Mouse (Mus musculus) heart, postnatal 0 days (tissue): Measurements from ENCODE around the gene Tent4a. TPM values are rescaled to one million over a fixed set of nuclear protein-coding genes. Genes with fewer than 3 reads are reported as not detected.

Source experiments
- ATAC-seq: fragments of 200-750 bp; cut with Nextera tagmentation; 2 replicates; pipeline ENCODE4 v1.8.0; 2017; ENCODE audit warnings: low read depth, moderate number of reproducible peaks, moderate library complexity; ENCODE audit not compliant: insufficient read depth
- DNase-seq: peaks from one replicate; pipeline ENCODE4 v3.0.0-alpha.2; 2016; ENCODE audit warnings: low spot score
- H3K27ac ChIP-seq: fragments of 300-500 bp; sonication (generic); 2 replicates; pipeline ENCODE4 v1.5.1; 2014; ENCODE audit warnings: low read depth, mild to moderate bottlenecking
- H3K27me3 ChIP-seq: fragments of 300-500 bp; sonication (generic); 2 replicates; pipeline ENCODE4 v1.6.1; 2014; ENCODE audit warnings: low read length, mixed read lengths; ENCODE audit not compliant: control insufficient read depth, insufficient read depth
- H3K36me3 ChIP-seq: fragments of 300-500 bp; sonication (generic); replicated peaks from 2 replicates; pipeline ENCODE4 v1.6.1; 2014; ENCODE audit warnings: low read length, mixed read lengths; ENCODE audit not compliant: control insufficient read depth, insufficient read depth
- H3K4me1 ChIP-seq: fragments of 300-500 bp; sonication (generic); 2 replicates; pipeline ENCODE4 v1.6.1; 2014; ENCODE audit warnings: antibody characterized with exemption; ENCODE audit not compliant: control insufficient read depth, insufficient read depth
- H3K4me2 ChIP-seq: fragments of 300-500 bp; sonication (generic); 2 replicates; pipeline ENCODE4 v1.6.1; 2014; ENCODE audit warnings: low read depth, mild to moderate bottlenecking, low read length, moderate library complexity
- H3K4me3 ChIP-seq: fragments of 300-500 bp; sonication (generic); 2 replicates; pipeline ENCODE4 v1.5.1; 2014; ENCODE audit warnings: low read depth, low read length
- H3K9ac ChIP-seq: fragments of 300-500 bp; sonication (generic); replicated peaks from 2 replicates; pipeline ENCODE4 v1.6.1; 2014; ENCODE audit warnings: low read depth, low read length, mixed read lengths
- H3K9me3 ChIP-seq: fragments of 300-500 bp; sonication (generic); replicated peaks from 2 replicates; pipeline ENCODE4 v1.6.1; 2016; ENCODE audit warnings: low read length; ENCODE audit not compliant: control insufficient read depth
- CTCF ChIP-seq: IDR thresholded peaks from 2 replicates; pipeline ENCODE4 v1.5.1; 2016; ENCODE audit warnings: antibody characterized with exemption, control low read depth, low read depth
- EP300 ChIP-seq: IDR thresholded peaks from 2 replicates; pipeline ENCODE4 v1.6.1; 2016; ENCODE audit warnings: antibody characterized with exemption, low read depth
- WGBS: fragments of 180-500 bp; shearing (Covaris S2); extraction: QIAGEN DNeasy Blood & Tissue Kit; methylation state at CpG from one replicate; pipeline ENCODE4 v1.1.7; 2014; 5-methylcytosine and 5-hydroxymethylcytosine counted together
- polyA plus RNA-seq: library from polyadenylated mRNA; unstranded; fragments of >200 nt; fragmentation: Nextera tagmentation; extraction: Ambion mirVana; gene quantifications from 2 replicates; pipeline ENCODE4 v1.2.1, GENCODE M21; 2015
- total RNA-seq: library from RNA; depleted of rRNA; stranded (reverse); fragments of >200 nt; gene quantifications from 2 replicates; pipeline ENCODE4 v1.2.3, GENCODE M21; 2014; ENCODE audit warnings: low replicate concordance

Gene Tent4a
- total and polyA plus RNA-seq, 2 experiments from 2014 or later, result 1.9 to 6.5 TPM

GRCm38 (mm10) chr13:69532101-69532892 is 2.1 kb downstream of the Tent4a start:
- Histone ChIP-seq H3K4me3 (peak overlapping the region; percentile 93), H3K27ac (no peak overlapping the region), H3K9me3 (no peaks in the 10 kb centered on the region), H3K4me1 (peaks cover 35% of the 10 kb centered on the region), H3K4me2 (peak overlapping the region; percentile 72), H3K36me3 (no peaks in the 10 kb centered on the region), H3K9ac (peak overlapping the region; percentile 86), H3K27me3 (no peaks in the 10 kb centered on the region)
- no peak for DNase-seq
- ATAC-seq, result no peak
- 14% methylated on average over 14 of the region's 14 CpGs for WGBS
- TF ChIP-seq CTCF, result no peak
- TF ChIP-seq EP300, result no peak

- peaks cover 44% of the 10 kb centered on the region for H3K4me1 ChIP-seq
- ATAC-seq (no peak), DNase-seq (no peak)
- H3K27ac ChIP-seq, result no peak overlapping the region
- 47% methylated on average over 6 of the region's 6 CpGs for WGBS
- no peaks in the 10 kb centered on the region for H3K9me3 ChIP-seq
- no peaks in the 10 kb centered on the region for H3K36me3 ChIP-seq
- no peak for TF ChIP-seq EP300
- TF ChIP-seq CTCF, result no peak
- H3K27me3 ChIP-seq, result no peaks in the 10 kb centered on the region
- peak overlapping the region; percentile 93; the same call in 1 of the 2 replicates for H3K4me3 ChIP-seq
- peak overlapping the region; percentile 72 for H3K4me2 ChIP-seq
- peak overlapping the region; percentile 86; the same call in 1 of the 2 replicates for H3K9ac ChIP-seq
These were observed 3.0 kb downstream of the Tent4a start for GRCm38 (mm10) chr13:69531431-69531830.

DNA sequence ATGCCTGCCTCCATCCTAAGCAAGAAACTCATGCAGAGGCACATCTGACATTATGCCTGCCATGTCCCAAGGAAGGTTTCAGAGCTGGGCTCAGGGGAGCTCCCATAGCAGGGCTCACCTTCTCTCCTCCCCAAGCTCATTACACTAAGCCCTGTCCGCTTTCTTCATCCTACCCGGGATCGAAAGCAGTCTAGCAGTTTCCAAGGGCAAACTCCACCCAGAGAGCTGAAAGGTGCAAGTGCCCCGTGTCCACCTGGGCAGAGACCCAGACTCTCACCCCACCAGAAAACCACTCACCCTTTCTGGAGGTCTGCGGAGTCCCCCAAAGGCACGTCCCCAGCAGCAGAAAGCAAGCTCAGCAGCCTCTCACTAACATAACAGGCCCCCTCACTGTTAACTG is 3.5 kb downstream of the Tent4a start:
- peaks cover 48% of the 10 kb centered on the region for H3K4me1 ChIP-seq
- ATAC-seq (no peak), DNase-seq (no peak)
- WGBS, result 77% methylated on average over 6 of the region's 6 CpGs
- H3K36me3 ChIP-seq, result no peaks in the 10 kb centered on the region
- no peaks in the 10 kb centered on the region for H3K9me3 ChIP-seq
- TF ChIP-seq CTCF, result no peak
- TF ChIP-seq EP300, result no peak
- H3K27ac ChIP-seq, result no peak overlapping the region
- no peak overlapping the region for H3K4me3 ChIP-seq
- H3K4me2 ChIP-seq, result peak overlapping the region; percentile 72
- H3K9ac ChIP-seq, result 0 out of 2 replicates have a peak overlapping the region, but pooled peaks have one; percentile 23
- no peaks in the 10 kb centered on the region for H3K27me3 ChIP-seq

GRCm38 (mm10) chr13:69530156-69530555 is 4.3 kb downstream of the Tent4a start:
- no peak for DNase-seq
- Histone ChIP-seq H3K9ac (no peak overlapping the region), H3K36me3 (no peaks in the 10 kb centered on the region), H3K27me3 (no peaks in the 10 kb centered on the region), H3K4me2 (no peak overlapping the region), H3K4me3 (no peak overlapping the region), H3K4me1 (peaks cover 48% of the 10 kb centered on the region), H3K27ac (no peak overlapping the region), H3K9me3 (no peaks in the 10 kb centered on the region)
- ATAC-seq, result no peak
- 84% methylated on average over 3 of the region's 3 CpGs for WGBS
- TF ChIP-seq CTCF (no peak), EP300 (no peak)

GRCm38 (mm10) chr13:69528531-69528930 is 5.9 kb downstream of the Tent4a start:
- Histone ChIP-seq H3K36me3 (no peaks in the 10 kb centered on the region), H3K9me3 (no peaks in the 10 kb centered on the region), H3K4me1 (peaks cover 59% of the 10 kb centered on the region), H3K27me3 (no peaks in the 10 kb centered on the region), H3K4me3 (no peak overlapping the region), H3K27ac (no peak overlapping the region), H3K4me2 (no peak overlapping the region), H3K9ac (no peak overlapping the region)
- TF ChIP-seq CTCF (no peak), EP300 (no peak)
- WGBS, result 48% methylated on average over 7 of the region's 7 CpGs
- ATAC-seq, result no peak
- DNase-seq, result no peak
